19 mouse cellular contexts compared by ENCODE assay signal in genomic region chr6:61817716-61818115, GRCm38 (mm10).
DNase-seq lines count a peak whose midpoint lies in the region; ATAC-seq lines count a peak whose summit lies in the region.
"Had no signal": no experiment of that assay in that cellular context is flagged by ENCODE, and none has a peak within 500 bp of the region (broad histone marks: within the 10 kb centered on the region; RNA-seq: fewer than 3 reads in every experiment).

No protein-coding gene starts in this region.

- ATAC-seq in midbrain, embryonic 12.5 days (ENCODE audit: low FRiP score, low read depth): 0 out of 2 replicates have a peak, but pooled peaks have one; percentile 41
- no peak for ATAC-seq in midbrain, embryonic 13.5 days
- peak; percentile 93 for ATAC-seq in forebrain, embryonic 14.5 days
- ATAC-seq: intestine, embryonic 16.5 days had no signal

- H3K9me3 ChIP-seq in midbrain, embryonic 12.5 days: no peaks in the 10 kb centered on the region
- no peaks in the 10 kb centered on the region for H3K9me3 ChIP-seq in midbrain, embryonic 13.5 days
- no peaks in the 10 kb centered on the region for H3K9me3 ChIP-seq in forebrain, embryonic 14.5 days (replicated peaks; ENCODE audit: control insufficient read depth, low read length)
- H3K9me3 ChIP-seq: embryonic facial prominence, embryonic 12.5 days; heart, embryonic 13.5 days; hindbrain, embryonic 15.5 days had no signal

- peak; percentile 71 for DNase-seq in forebrain, embryonic 14.5 days (ENCODE audit: low spot score)
- DNase-seq in retina, embryonic 14.5 days (ENCODE audit: low spot score): peak; percentile 64
- DNase-seq in adrenal gland, postnatal 4 days (ENCODE audit: low spot score in 2 of 2): no peak
- DNase-seq in layer of hippocampus, adult 9-10 months (ENCODE audit: low spot score): no peak
- no peak for DNase-seq in right cerebral cortex, postnatal 25 days
- DNase-seq: adrenal gland, adult 2 months; adrenal gland, postnatal 25 days; cerebellum, adult 11-12 months; cerebellum, adult 9-10 months; cerebellum, postnatal 25 days; gastrocnemius, postnatal 14 days; heart, postnatal 36 days had no signal

- no peak overlapping the region for H3K4me2 ChIP-seq in midbrain, embryonic 12.5 days (replicated peaks)
- no peak overlapping the region for H3K4me2 ChIP-seq in midbrain, embryonic 13.5 days (replicated peaks)
- no peak overlapping the region for H3K4me2 ChIP-seq in forebrain, embryonic 14.5 days (ENCODE audit: low read length)
- H3K4me2 ChIP-seq: embryonic facial prominence, embryonic 12.5 days; heart, embryonic 13.5 days; hindbrain, embryonic 15.5 days had no signal

- H3K27ac ChIP-seq in midbrain, embryonic 12.5 days (replicated peaks): no peak overlapping the region
- no peak overlapping the region for H3K27ac ChIP-seq in midbrain, embryonic 13.5 days
- no peak overlapping the region for H3K27ac ChIP-seq in forebrain, embryonic 14.5 days (ENCODE audit: low read depth, low read length)
- H3K27ac ChIP-seq: embryonic facial prominence, embryonic 12.5 days; heart, embryonic 13.5 days; hindbrain, embryonic 15.5 days had no signal

- H3K9ac ChIP-seq in midbrain, embryonic 12.5 days (replicated peaks): no peak overlapping the region
- H3K9ac ChIP-seq in midbrain, embryonic 13.5 days (replicated peaks): no peak overlapping the region
- no peak overlapping the region for H3K9ac ChIP-seq in forebrain, embryonic 14.5 days (ENCODE audit: low read length)
- H3K9ac ChIP-seq: embryonic facial prominence, embryonic 12.5 days; heart, embryonic 13.5 days; hindbrain, embryonic 15.5 days had no signal

- H3K36me3 ChIP-seq in midbrain, embryonic 12.5 days: no peaks in the 10 kb centered on the region
- H3K36me3 ChIP-seq in midbrain, embryonic 13.5 days: no peaks in the 10 kb centered on the region
- H3K36me3 ChIP-seq in forebrain, embryonic 14.5 days (ENCODE audit: control insufficient read depth, insufficient read depth, low read length): no peaks in the 10 kb centered on the region
- H3K36me3 ChIP-seq: embryonic facial prominence, embryonic 12.5 days; heart, embryonic 13.5 days; hindbrain, embryonic 15.5 days had no signal

- H3K4me3 ChIP-seq in midbrain, embryonic 12.5 days: no peak overlapping the region
- no peak overlapping the region for H3K4me3 ChIP-seq in midbrain, embryonic 13.5 days (replicated peaks)
- no peak overlapping the region for H3K4me3 ChIP-seq in forebrain, embryonic 14.5 days (ENCODE audit: low read depth, low read length)
- H3K4me3 ChIP-seq: embryonic facial prominence, embryonic 12.5 days; heart, embryonic 13.5 days; hindbrain, embryonic 15.5 days had no signal

- H3K4me1 ChIP-seq in midbrain, embryonic 12.5 days: no peaks in the 10 kb centered on the region
- H3K4me1 ChIP-seq in midbrain, embryonic 13.5 days (replicated peaks): no peaks in the 10 kb centered on the region
- H3K4me1 ChIP-seq in forebrain, embryonic 14.5 days (ENCODE audit: control insufficient read depth, insufficient read depth, low read length): 0 out of 2 replicates have a peak, but pooled peaks cover 3% of the 10 kb centered on the region
- H3K4me1 ChIP-seq: embryonic facial prominence, embryonic 12.5 days; heart, embryonic 13.5 days; hindbrain, embryonic 15.5 days had no signal

- WGBS in midbrain, embryonic 12.5 days: 69% methylated on average over 1 of the region's 1 CpGs
- 71% methylated on average over 1 of the region's 1 CpGs for WGBS in midbrain, embryonic 13.5 days
- 30% methylated on average over 1 of the region's 1 CpGs for WGBS in forebrain, embryonic 14.5 days

- H3K27me3 ChIP-seq in midbrain, embryonic 12.5 days: no peaks in the 10 kb centered on the region
- H3K27me3 ChIP-seq in midbrain, embryonic 13.5 days: no peaks in the 10 kb centered on the region
- H3K27me3 ChIP-seq in forebrain, embryonic 14.5 days (replicated peaks; ENCODE audit: control insufficient read depth, insufficient read depth, low read length): no peaks in the 10 kb centered on the region
- H3K27me3 ChIP-seq: CH12.LX; embryonic facial prominence, embryonic 12.5 days; heart, embryonic 13.5 days; hindbrain, embryonic 15.5 days had no signal

Comparison
In these comparisons a context has a peak if more than half of its experiments do, and no peak if none do; other contexts are left out.
1. DNase-seq: peak in forebrain, embryonic 14.5 days (single experiment) and retina, embryonic 14.5 days (single experiment); none in adrenal gland, postnatal 4 days (0 of 2), layer of hippocampus, adult 9-10 months (single experiment) and right cerebral cortex, postnatal 25 days (single experiment).